Mouse (Mus musculus) forebrain, embryonic 12.5 days (tissue): ENCODE measurements around the gene Cisd1. TPM values are rescaled to one million over a fixed set of nuclear protein-coding genes. Genes with fewer than 3 reads are reported as not detected.

Experiments
- ATAC-seq: fragments of 200-750 bp; cut with Nextera tagmentation; 2 replicates; pipeline ENCODE4 v1.8.0; 2017; ENCODE audit warnings: moderate TSS enrichment; ENCODE audit not compliant: low FRiP score
- H3K27ac ChIP-seq: fragments of 300-500 bp; sonication (generic); 2 replicates; pipeline ENCODE4 v1.5.1; 2016; ENCODE audit warnings: mild to moderate bottlenecking
- H3K27me3 ChIP-seq: fragments of 300-500 bp; sonication (generic); 2 replicates; pipeline ENCODE4 v1.6.1; 2016; ENCODE audit warnings: mild to moderate bottlenecking
- H3K36me3 ChIP-seq: fragments of 300-500 bp; sonication (generic); replicated peaks from 2 replicates; pipeline ENCODE4 v1.6.1; 2016; ENCODE audit warnings: mild to moderate bottlenecking
- H3K4me1 ChIP-seq: fragments of 300-500 bp; sonication (generic); 2 replicates; pipeline ENCODE4 v1.6.1; 2016
- H3K4me2 ChIP-seq: fragments of 300-500 bp; sonication (generic); 2 replicates; pipeline ENCODE4 v1.6.1; 2016; ENCODE audit warnings: mild to moderate bottlenecking, moderate library complexity
- H3K4me3 ChIP-seq: fragments of 300-500 bp; sonication (generic); replicated peaks from 2 replicates; pipeline ENCODE4 v1.5.1; 2016; ENCODE audit warnings: mild to moderate bottlenecking
- H3K9ac ChIP-seq: fragments of 300-500 bp; sonication (generic); 2 replicates; pipeline ENCODE4 v1.6.1; 2016; ENCODE audit warnings: mild to moderate bottlenecking
- H3K9me3 ChIP-seq: fragments of 300-500 bp; sonication (generic); 2 replicates; pipeline ENCODE4 v1.6.1; 2016
- whole genome bisulfite sequencing: fragments of 180-500 bp; shearing (Covaris S2); methylation state at CpG from one replicate; pipeline ENCODE4 v1.1.7; 2016; 5-methylcytosine and 5-hydroxymethylcytosine counted together
- polyA plus RNA-seq: library from polyadenylated mRNA; unstranded; fragments of >200 nt; fragmentation: Nextera tagmentation; extraction: Ambion mirVana; gene quantifications from 2 replicates; pipeline ENCODE4 v1.2.1, GENCODE M21; 2016

Cisd1 gene
- polyA plus RNA-seq, 1 experiment from 2014 or later, result 169 TPM

DNA sequence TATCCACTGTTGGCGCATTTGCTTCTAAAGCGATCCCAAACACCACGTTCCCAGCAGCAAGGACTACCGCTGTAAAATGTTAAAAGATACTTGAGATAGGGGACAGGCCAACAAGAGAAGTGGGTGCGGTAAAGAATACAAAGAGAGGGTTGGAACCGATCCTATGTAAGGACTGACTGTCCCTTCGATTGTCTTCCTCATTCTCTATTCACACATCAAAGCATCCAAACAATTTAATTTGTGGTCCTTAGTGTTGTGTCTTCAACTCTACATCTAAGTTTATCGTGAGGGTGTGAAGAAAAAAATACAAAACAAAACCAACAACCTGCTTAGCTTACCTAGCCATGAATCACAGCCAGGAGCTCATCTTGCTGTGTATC lies 60.6 kb downstream of the Cisd1 start:
- no peak for ATAC-seq
- Histone ChIP-seq H3K36me3 (peaks cover 3% of the 10 kb centered on the region; the same call in 1 of the 2 replicates), H3K4me1 (peaks cover 35% of the 10 kb centered on the region), H3K9ac (peak overlapping the region; percentile 98), H3K4me3 (peak overlapping the region; percentile 95), H3K27me3 (peaks cover 5% of the 10 kb centered on the region; the same call in 1 of the 2 replicates), H3K4me2 (peak overlapping the region; percentile 63), H3K9me3 (no peaks in the 10 kb centered on the region), H3K27ac (peak overlapping the region; percentile 84; the same call in 1 of the 2 replicates)
- 17% methylated on average over 8 of the region's 8 CpGs for WGBS

Other genes starting within 250 kb of the Cisd1 start
- 5.7 and 6.8 TPM in 2 replicates for gene Bicc1, start 185.3 kb downstream of the Cisd1 start, polyA plus RNA-seq
- gene Tfam, start 106.7 kb downstream of the Cisd1 start, polyA plus RNA-seq, result 81.1 and 87.0 TPM in 2 replicates
- gene Ube2d1, start 59.7 kb downstream of the Cisd1 start, polyA plus RNA-seq, result 136 and 153 TPM in 2 replicates
- gene Ipmk, start 2.8 kb upstream of the Cisd1 start, polyA plus RNA-seq, result 24.8 and 25.9 TPM in 2 replicates